Mouse (Mus musculus) kidney, embryonic 16.5 days (tissue): ENCODE measurements at regions not wholly inside any gene's neighbourhood (a gene's known extent, or its start where the extent isn't known, plus 50 kb on each side); places are given as distances from the start of the nearest gene placed in this dataset.

Source experiments
- ATAC-seq: fragments of 200-750 bp; cut with Nextera tagmentation; 2 replicates; pipeline ENCODE4 v1.8.0; 2017; ENCODE audit warnings: moderate TSS enrichment; ENCODE audit not compliant: low FRiP score, low TSS enrichment
- H3K27ac ChIP-seq: fragments of 300-500 bp; sonication (generic); 2 replicates; pipeline ENCODE4 v1.5.1; 2014; ENCODE audit warnings: low read length
- H3K27me3 ChIP-seq: fragments of 300-500 bp; sonication (generic); 2 replicates; pipeline ENCODE4 v1.6.1; 2014; ENCODE audit warnings: low read length, control low read depth, mixed read lengths; ENCODE audit not compliant: insufficient read depth
- H3K36me3 ChIP-seq: fragments of 300-500 bp; sonication (generic); 2 replicates; pipeline ENCODE4 v1.6.1; 2014; ENCODE audit warnings: low read length, control low read depth, mixed read lengths; ENCODE audit not compliant: insufficient read depth
- H3K4me1 ChIP-seq: fragments of 300-500 bp; sonication (generic); 2 replicates; pipeline ENCODE4 v1.6.1; 2014; ENCODE audit warnings: low read length, control low read depth, mixed read lengths; ENCODE audit not compliant: insufficient read depth
- H3K4me2 ChIP-seq: fragments of 300-500 bp; sonication (generic); replicated peaks from 2 replicates; pipeline ENCODE4 v1.6.1; 2014; ENCODE audit warnings: low read depth, low read length
- H3K4me3 ChIP-seq: fragments of 300-500 bp; sonication (generic); 2 replicates; pipeline ENCODE4 v1.5.1; 2014; ENCODE audit warnings: mild to moderate bottlenecking, low read length
- H3K9ac ChIP-seq: fragments of 300-500 bp; sonication (generic); replicated peaks from 2 replicates; pipeline ENCODE4 v1.6.1; 2014; ENCODE audit warnings: low read length
- H3K9me3 ChIP-seq: fragments of 300-500 bp; sonication (generic); 2 replicates; pipeline ENCODE4 v1.6.1; 2016; ENCODE audit warnings: low read length, control low read depth
- WGBS: fragments of 180-500 bp; shearing (Covaris S2); extraction: QIAGEN DNeasy Blood & Tissue Kit; methylation state at CpG from one replicate; pipeline ENCODE4 v1.1.7; 2014; 5-methylcytosine and 5-hydroxymethylcytosine counted together

DNA sequence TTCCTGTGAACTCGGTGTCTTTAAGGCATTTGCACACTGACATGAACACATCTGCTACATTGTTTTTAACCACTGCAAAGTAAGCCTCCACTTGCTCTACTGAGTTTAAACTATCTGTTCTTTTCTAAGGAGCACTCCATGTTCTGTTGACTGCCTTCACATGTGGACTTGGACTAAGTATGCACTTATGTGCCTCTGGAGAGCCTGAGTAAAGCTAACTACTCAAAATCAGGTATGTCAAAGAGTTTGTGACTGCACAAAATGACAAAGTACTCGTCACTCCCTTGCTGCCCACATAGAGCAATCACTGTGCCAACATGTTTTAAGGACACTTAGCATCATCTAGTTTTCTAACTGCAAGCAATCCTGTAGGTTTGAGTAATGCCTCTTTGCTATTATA lies 92.2 kb upstream of the Npy2r start:
- Histone ChIP-seq H3K9me3 (no peaks in the 10 kb centered on the region), H3K27ac (no peak overlapping the region), H3K4me2 (no peak overlapping the region), H3K4me3 (no peak overlapping the region), H3K4me1 (no peaks in the 10 kb centered on the region), H3K9ac (no peak overlapping the region), H3K36me3 (no peaks in the 10 kb centered on the region), H3K27me3 (no peaks in the 10 kb centered on the region)
- ATAC-seq: no peak
- 79% methylated on average over 2 of the region's 2 CpGs for WGBS

- 18% methylated on average over 3 of the region's 3 CpGs for WGBS
- Histone ChIP-seq H3K9ac (no peak overlapping the region), H3K4me1 (no peaks in the 10 kb centered on the region), H3K27ac (no peak overlapping the region), H3K4me2 (no peak overlapping the region), H3K36me3 (no peaks in the 10 kb centered on the region), H3K9me3 (no peaks in the 10 kb centered on the region), H3K27me3 (no peaks in the 10 kb centered on the region), H3K4me3 (no peak overlapping the region)
- ATAC-seq: peak; percentile 69; the same call in 1 of the 2 replicates
Observed at GRCm38 (mm10) chr3:82636666-82637065, 88.8 kb upstream of the Npy2r start.

DNA sequence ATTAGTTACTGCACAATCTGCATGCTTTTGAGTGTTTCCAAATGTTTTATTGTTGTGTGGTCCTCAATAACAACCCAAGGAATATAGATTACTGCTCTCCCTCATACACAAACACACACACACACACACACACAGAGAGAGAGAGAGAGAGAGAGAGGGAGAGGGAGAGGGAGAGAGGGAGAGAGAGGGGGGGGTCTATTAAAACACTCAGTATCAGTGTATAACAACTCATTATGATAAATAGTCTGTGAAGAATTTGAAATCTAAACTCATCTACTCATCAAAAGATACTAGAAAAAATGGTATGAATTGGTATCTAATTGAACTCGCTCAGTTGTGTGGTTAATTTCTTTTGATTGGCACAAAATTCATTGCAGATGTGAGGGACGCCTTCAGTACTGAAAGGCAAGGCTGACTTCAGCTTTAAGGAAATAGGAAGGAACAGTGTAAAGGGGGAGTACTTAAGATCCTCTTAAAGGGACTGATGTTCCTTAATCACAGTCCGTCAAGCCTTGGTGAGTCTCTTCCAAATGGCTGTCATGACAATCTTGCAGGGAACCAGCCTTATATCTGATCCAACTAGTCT lies 72.6 kb upstream of the Npy2r start:
- ATAC-seq: no peak
- no peak overlapping the region for H3K9ac ChIP-seq
- no peak overlapping the region for H3K27ac ChIP-seq
- no peak overlapping the region for H3K4me3 ChIP-seq
- no peak overlapping the region for H3K4me2 ChIP-seq
- 80% methylated on average over 3 of the region's 3 CpGs for WGBS
- no peaks in the 10 kb centered on the region for H3K36me3 ChIP-seq
- no peaks in the 10 kb centered on the region for H3K27me3 ChIP-seq
- H3K4me1 ChIP-seq: no peaks in the 10 kb centered on the region
- no peaks in the 10 kb centered on the region for H3K9me3 ChIP-seq

GRCm38 (mm10) chr3:82619371-82619770 lies 71.5 kb upstream of the Npy2r start:
- Histone ChIP-seq H3K27me3 (no peaks in the 10 kb centered on the region), H3K4me2 (no peak overlapping the region), H3K9me3 (no peaks in the 10 kb centered on the region), H3K9ac (no peak overlapping the region), H3K4me3 (no peak overlapping the region), H3K27ac (no peak overlapping the region), H3K36me3 (no peaks in the 10 kb centered on the region), H3K4me1 (no peaks in the 10 kb centered on the region)
- WGBS: 89% methylated on average over 5 of the region's 5 CpGs
- no peak for ATAC-seq

- 59% methylated on average over 4 of the region's 4 CpGs for WGBS
- H3K36me3 ChIP-seq: no peaks in the 10 kb centered on the region
- H3K4me1 ChIP-seq: no peaks in the 10 kb centered on the region
- no peaks in the 10 kb centered on the region for H3K27me3 ChIP-seq
- peak; percentile 82; the same call in 1 of the 2 replicates for ATAC-seq
- no peak overlapping the region for H3K4me2 ChIP-seq
- H3K27ac ChIP-seq: no peak overlapping the region
- H3K9ac ChIP-seq: no peak overlapping the region
- no peak overlapping the region for H3K4me3 ChIP-seq
- no peaks in the 10 kb centered on the region for H3K9me3 ChIP-seq
Observed at GRCm38 (mm10) chr3:82601880-82602279, 54.0 kb upstream of the Npy2r start.

GRCm38 (mm10) chr3:82598656-82599055 lies 50.8 kb upstream of the Npy2r start:
- Histone ChIP-seq H3K4me2 (no peak overlapping the region), H3K4me1 (no peaks in the 10 kb centered on the region), H3K27me3 (no peaks in the 10 kb centered on the region), H3K27ac (no peak overlapping the region), H3K9ac (no peak overlapping the region), H3K4me3 (no peak overlapping the region), H3K36me3 (no peaks in the 10 kb centered on the region), H3K9me3 (no peaks in the 10 kb centered on the region)
- no peak for ATAC-seq
- 85% methylated on average over 1 of the region's 1 CpGs for WGBS
